Mouse (Mus musculus) MEL (cell line): ENCODE measurements around the gene 6330403K07Rik. TPM values are rescaled to one million over a fixed set of nuclear protein-coding genes. Genes with fewer than 3 reads are reported as not detected.

Experiments used
- DNase-seq: peaks from one replicate; pipeline ENCODE4 v3.0.0; 2011; ENCODE audit warnings: low read depth, low spot score
- H3K27ac ChIP-seq: 2 replicates; pipeline ENCODE4 v1.5.1; 2012; ENCODE audit warnings: low read depth, mild to moderate bottlenecking, control low read depth, low read length, moderate library complexity; ENCODE audit not compliant: control insufficient read depth
- H3K27me3 ChIP-seq, 2 experiments: fragments of 150-350 bp in 1 of 2; sonication (generic) in 1 of 2; 2 replicates each; pipeline ENCODE4 v1.6.1; 2012; ENCODE audit warnings: low read length in 2 of 2, mild to moderate bottlenecking in 2 of 2, improper control_type of control experiment in 1 of 2, moderate library complexity in 1 of 2; ENCODE audit not compliant: insufficient read depth in 2 of 2, control insufficient read depth in 1 of 2
- H3K36me3 ChIP-seq, 2 experiments: 2 replicates each; pipeline ENCODE4 v1.6.1; 2012 to 2014; ENCODE audit warnings: low read length in 2 of 2, improper control_type of control experiment in 1 of 2, inconsistent platforms in 1 of 2, mild to moderate bottlenecking in 1 of 2; ENCODE audit not compliant: insufficient read depth in 2 of 2, control insufficient read depth in 1 of 2
- H3K4me1 ChIP-seq, 2 experiments: fragments of 150-350 bp in 1 of 2; sonication (generic) in 1 of 2; 2 replicates each; pipeline ENCODE4 v1.6.1; 2012; ENCODE audit warnings: low read length in 2 of 2, improper control_type of control experiment in 1 of 2, mild to moderate bottlenecking in 1 of 2; ENCODE audit not compliant: insufficient read depth in 2 of 2, control insufficient read depth in 1 of 2
- H3K4me3 ChIP-seq, 2 experiments: fragments of 150-350 bp in 1 of 2; sonication (generic) in 1 of 2; 2 replicates each; pipeline ENCODE4 v1.5.1; 2012; ENCODE audit warnings: low read depth in 2 of 2, low read length in 2 of 2, mild to moderate bottlenecking in 2 of 2, moderate library complexity in 2 of 2, control low read depth in 1 of 2, improper control_type of control experiment in 1 of 2; ENCODE audit not compliant: control insufficient read depth in 1 of 2, insufficient read depth in 1 of 2
- H3K79me2 ChIP-seq: 2 replicates; pipeline ENCODE4 v1.6.1; 2012; ENCODE audit warnings: mild to moderate bottlenecking, low read length, moderate library complexity; ENCODE audit not compliant: control insufficient read depth, poor library complexity, insufficient read depth
- H3K9ac ChIP-seq: 2 replicates; pipeline ENCODE4 v1.6.1; 2012; ENCODE audit warnings: low read depth, mild to moderate bottlenecking, control low read depth, low read length, moderate library complexity; ENCODE audit not compliant: control insufficient read depth, poor library complexity, severe bottlenecking
- H3K9me3 ChIP-seq: fragments of 150-350 bp; sonication (generic); replicated peaks from 2 replicates; pipeline ENCODE4 v1.6.1; 2012; ENCODE audit warnings: mild to moderate bottlenecking, low read length, improper control_type of control experiment, moderate library complexity; ENCODE audit not compliant: insufficient read depth
- BHLHE40 ChIP-seq: IDR thresholded peaks from 2 replicates; pipeline ENCODE4 v1.6.1; 2012; ENCODE audit warnings: low read depth, mild to moderate bottlenecking, inconsistent platforms, low read length, improper control_type of control experiment, borderline replicate concordance
- CHD1 ChIP-seq: IDR thresholded peaks from 2 replicates; pipeline ENCODE4 v1.6.1; 2012; ENCODE audit warnings: low read depth, mild to moderate bottlenecking, inconsistent platforms, low read length, improper control_type of control experiment
- CHD2 ChIP-seq: IDR thresholded peaks from 2 replicates; pipeline ENCODE4 v1.6.1; 2011; ENCODE audit warnings: low read length, improper control_type of control experiment
- CTCF ChIP-seq, 3 experiments: IDR thresholded peaks in 2 of 3; conservative IDR thresholded peaks in 1 of 3; 2 replicates each; pipeline ENCODE4 v1.5.1; 2011 to 2012; ENCODE audit warnings: low read length in 3 of 3, low read depth in 2 of 3, mild to moderate bottlenecking in 2 of 3, improper control_type of control experiment in 1 of 3, inconsistent platforms in 1 of 3, mixed read lengths in 1 of 3, moderate library complexity in 1 of 3; ENCODE audit not compliant: control insufficient read depth in 1 of 3, insufficient read depth in 1 of 3, poor library complexity in 1 of 3, severe bottlenecking in 1 of 3
- E2F4 ChIP-seq: IDR thresholded peaks from 2 replicates; pipeline ENCODE4 v1.6.1; 2011; ENCODE audit warnings: low read depth, low read length, improper control_type of control experiment, borderline replicate concordance
- ELF1 ChIP-seq: IDR thresholded peaks from 2 replicates; pipeline ENCODE4 v1.6.1; 2014; ENCODE audit warnings: low read depth, mild to moderate bottlenecking, inconsistent platforms, low read length, improper control_type of control experiment, moderate library complexity
- EP300 ChIP-seq, 2 experiments: IDR thresholded peaks; 2 replicates each; pipeline ENCODE4 v1.6.1; 2011; ENCODE audit warnings: improper control_type of control experiment in 2 of 2, low read length in 2 of 2, low read depth in 1 of 2, mild to moderate bottlenecking in 1 of 2
- ETS1 ChIP-seq: IDR thresholded peaks from 2 replicates; pipeline ENCODE4 v1.6.1; 2012; ENCODE audit warnings: low read depth, mild to moderate bottlenecking, inconsistent platforms, low read length, improper control_type of control experiment, moderate library complexity
- GABPA ChIP-seq: IDR thresholded peaks from 2 replicates; pipeline ENCODE4 v1.6.1; 2012; ENCODE audit warnings: low read depth, mild to moderate bottlenecking, inconsistent platforms, low read length, improper control_type of control experiment, moderate library complexity
- HCFC1 ChIP-seq: IDR thresholded peaks from 2 replicates; pipeline ENCODE4 v1.6.1; 2012; ENCODE audit warnings: low read depth, mild to moderate bottlenecking, inconsistent platforms, low read length, improper control_type of control experiment, moderate library complexity
- JUND ChIP-seq: IDR thresholded peaks from 2 replicates; pipeline ENCODE4 v1.6.1; 2011; ENCODE audit warnings: low read depth, mild to moderate bottlenecking, improper control_type of control experiment, low read length
- KAT2A ChIP-seq: conservative IDR thresholded peaks from 2 replicates; pipeline ENCODE4 v1.6.1; 2012; ENCODE audit warnings: low read depth, low read length, improper control_type of control experiment, inconsistent platforms
- MAX ChIP-seq: IDR thresholded peaks from 2 replicates; pipeline ENCODE4 v1.6.1; 2011; ENCODE audit warnings: low read length, improper control_type of control experiment
- MAZ ChIP-seq: IDR thresholded peaks from 2 replicates; pipeline ENCODE4 v1.6.1; 2012; ENCODE audit warnings: low read depth, mild to moderate bottlenecking, inconsistent platforms, low read length, improper control_type of control experiment
- MEF2A ChIP-seq: IDR thresholded peaks from 2 replicates; pipeline ENCODE4 v1.6.1; 2014; ENCODE audit warnings: low read depth, mild to moderate bottlenecking, inconsistent platforms, low read length, improper control_type of control experiment; ENCODE audit not compliant: poor library complexity, insufficient replicate concordance, severe bottlenecking; ENCODE audit errors: extremely low read depth
- MXI1 ChIP-seq: IDR thresholded peaks from 2 replicates; pipeline ENCODE4 v1.6.1; 2011; ENCODE audit warnings: mild to moderate bottlenecking, low read depth, low read length, improper control_type of control experiment
- MYC ChIP-seq: IDR thresholded peaks from 2 replicates; pipeline ENCODE4 v1.6.1; 2011; ENCODE audit warnings: low read depth, mild to moderate bottlenecking, low read length, improper control_type of control experiment, moderate library complexity
- NELFE ChIP-seq: IDR thresholded peaks from 2 replicates; pipeline ENCODE4 v1.6.1; 2011; ENCODE audit warnings: low read depth, low read length, improper control_type of control experiment
- NRF1 ChIP-seq: IDR thresholded peaks from 2 replicates; pipeline ENCODE4 v1.6.1; 2014; ENCODE audit warnings: low read depth, mild to moderate bottlenecking, inconsistent platforms, low read length, improper control_type of control experiment, moderate library complexity; ENCODE audit not compliant: poor library complexity, insufficient read depth, severe bottlenecking
- POLR2A ChIP-seq, 2 experiments: IDR thresholded peaks; 2 replicates each; pipeline ENCODE4 v1.6.1; 2011 to 2012; ENCODE audit warnings: low read length in 2 of 2, mild to moderate bottlenecking in 2 of 2, control low read depth in 1 of 2, improper control_type of control experiment in 1 of 2, low read depth in 1 of 2, moderate library complexity in 1 of 2; ENCODE audit not compliant: control insufficient read depth in 1 of 2, insufficient read depth in 1 of 2, poor library complexity in 1 of 2
- POLR2AphosphoS2 ChIP-seq: IDR thresholded peaks from 2 replicates; pipeline ENCODE4 v1.6.1; 2011; ENCODE audit warnings: low read length, improper control_type of control experiment
- POLR2AphosphoS5 ChIP-seq: IDR thresholded peaks from 2 replicates; pipeline ENCODE4 v1.6.1; 2012; ENCODE audit warnings: low read depth, borderline replicate concordance, mild to moderate bottlenecking, inconsistent platforms, low read length, moderate library complexity, mixed read lengths
- RAD21 ChIP-seq: IDR thresholded peaks from 2 replicates; pipeline ENCODE4 v1.6.1; 2011; ENCODE audit warnings: mild to moderate bottlenecking, low read depth, low read length, improper control_type of control experiment
- RCOR1 ChIP-seq: IDR thresholded peaks from 2 replicates; pipeline ENCODE4 v1.6.1; 2012; ENCODE audit warnings: low read depth, mild to moderate bottlenecking, inconsistent platforms, low read length, improper control_type of control experiment
- SIN3A ChIP-seq: IDR thresholded peaks from 2 replicates; pipeline ENCODE4 v1.6.1; 2012; ENCODE audit warnings: low read length, improper control_type of control experiment, inconsistent platforms
- SMC3 ChIP-seq: IDR thresholded peaks from 2 replicates; pipeline ENCODE4 v1.6.1; 2011; ENCODE audit warnings: low read depth, low read length, improper control_type of control experiment
- TAL1 ChIP-seq: IDR thresholded peaks from 2 replicates; pipeline ENCODE4 v1.6.1; 2012; ENCODE audit warnings: mild to moderate bottlenecking, inconsistent platforms, low read length, moderate library complexity, mixed read lengths
- TBP ChIP-seq: IDR thresholded peaks from 2 replicates; pipeline ENCODE4 v1.8.0; 2011; ENCODE audit warnings: low read depth, low read length, improper control_type of control experiment
- TCF12 ChIP-seq: IDR thresholded peaks from 2 replicates; pipeline ENCODE4 v1.6.1; 2014; ENCODE audit warnings: low read depth, mild to moderate bottlenecking, inconsistent platforms, low read length, improper control_type of control experiment, moderate library complexity
- UBTF ChIP-seq: IDR thresholded peaks from 2 replicates; pipeline ENCODE4 v1.6.1; 2012; ENCODE audit warnings: low read depth, mild to moderate bottlenecking, inconsistent platforms, low read length, improper control_type of control experiment, moderate library complexity, borderline replicate concordance; ENCODE audit not compliant: insufficient read depth
- USF1 ChIP-seq: IDR thresholded peaks from 2 replicates; pipeline ENCODE4 v1.6.1; 2014; ENCODE audit warnings: low read depth, mild to moderate bottlenecking, inconsistent platforms, low read length, improper control_type of control experiment, moderate library complexity
- USF2 ChIP-seq, 2 experiments: IDR thresholded peaks; 2 replicates each; pipeline ENCODE4 v1.6.1; 2011 to 2012; ENCODE audit warnings: improper control_type of control experiment in 2 of 2, low read length in 2 of 2, borderline replicate concordance in 1 of 2, inconsistent platforms in 1 of 2, low read depth in 1 of 2, mild to moderate bottlenecking in 1 of 2; ENCODE audit not compliant: insufficient read depth in 1 of 2
- ZC3H11A ChIP-seq: IDR thresholded peaks from 2 replicates; pipeline ENCODE4 v1.6.1; 2012; ENCODE audit warnings: low read depth, mild to moderate bottlenecking, inconsistent platforms, low read length, improper control_type of control experiment
- ZKSCAN1 ChIP-seq: IDR thresholded peaks from 2 replicates; pipeline ENCODE4 v1.6.1; 2012; ENCODE audit warnings: low read depth, mild to moderate bottlenecking, inconsistent platforms, low read length, improper control_type of control experiment, moderate library complexity
- ZMIZ1 ChIP-seq: IDR thresholded peaks from 2 replicates; pipeline ENCODE4 v1.6.1; 2012; ENCODE audit warnings: low read depth, mild to moderate bottlenecking, inconsistent platforms, low read length, improper control_type of control experiment, moderate library complexity
- ZNF384 ChIP-seq: IDR thresholded peaks from 2 replicates; pipeline ENCODE4 v1.6.1; 2012; ENCODE audit warnings: low read depth, mild to moderate bottlenecking, inconsistent platforms, low read length, improper control_type of control experiment
- polyA plus RNA-seq, 2 experiments: library from polyadenylated mRNA; stranded (reverse) in 1 of 2; unstranded in 1 of 2; fragments of >175 nt in 1 of 2; fragments of >200 nt in 1 of 2; gene quantifications; 2 replicates each; pipeline versions ENCODE4 v1.2.1 to v1.2.4; 2012; ENCODE audit warnings: low replicate concordance in 2 of 2, low read depth in 1 of 2; ENCODE audit not compliant: insufficient read length in 2 of 2, insufficient read depth in 1 of 2, missing spikeins in 1 of 2
- total RNA-seq: library from RNA; depleted of rRNA; stranded (reverse); fragments of 300-350 nt; gene quantifications from 2 replicates; pipeline ENCODE4 v1.2.3, GENCODE M21; 2012

Gene 6330403K07Rik
- total and polyA plus RNA-seq, 3 experiments: 0.15 to 0.82 TPM; not detected in 1

DNA sequence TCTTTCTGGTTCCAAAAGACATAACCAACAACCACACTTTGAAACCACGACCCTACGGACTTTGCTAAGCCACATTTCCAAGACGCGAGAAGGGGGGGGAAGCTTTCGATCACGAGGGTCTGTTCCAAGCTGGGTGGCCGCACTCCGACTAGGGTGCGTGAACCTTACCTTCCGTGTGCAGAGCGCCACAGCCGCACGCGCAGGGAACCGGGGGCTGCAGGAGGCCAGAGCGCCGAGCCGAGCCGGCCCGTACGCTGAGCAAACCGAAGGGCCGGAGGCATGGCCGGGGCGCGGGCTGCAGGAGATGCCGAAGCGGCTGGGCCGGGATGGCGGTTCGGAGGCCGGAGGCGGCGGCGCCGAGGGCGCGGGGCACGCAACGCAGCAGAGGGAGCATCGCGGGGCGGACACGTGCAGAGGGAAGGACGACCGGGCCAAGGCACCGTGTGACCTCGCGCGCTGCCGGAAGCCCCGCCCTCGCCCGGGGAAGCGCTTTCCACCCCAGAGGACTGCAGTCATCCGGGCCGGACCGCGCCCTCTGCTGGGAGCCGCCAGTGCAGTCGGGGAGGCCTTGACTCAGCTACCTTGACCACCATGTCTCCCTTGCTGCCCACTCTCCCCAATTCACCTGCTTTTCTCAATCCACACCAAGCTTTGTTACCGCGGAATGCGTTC lies 50.6 kb downstream of the 6330403K07Rik start, which contains the start of gene C1qbp:
C1qbp (minus strand) TSS at position 470 of the 672 bp plus-strand sequence.
- DNase-seq: peak; percentile 94
- peaks cover 5 to 10% of the 10 kb centered on the region in 2 experiments for H3K4me1 ChIP-seq
- peak within 1 kb of the TSS; percentile 89 for H3K9ac ChIP-seq
- peak within 1 kb of the TSS; percentile 54 for H3K27ac ChIP-seq
- no peaks in the 10 kb centered on the region for H3K9me3 ChIP-seq
- no peaks in the 10 kb centered on the region for H3K27me3 ChIP-seq
- H3K4me3 ChIP-seq: peak within 1 kb of the TSS; percentile 90 to 92
- H3K79me2 ChIP-seq: peaks cover 31% of the 10 kb centered on the region
- peaks cover 23 to 37% of the 10 kb centered on the region in 2 experiments for H3K36me3 ChIP-seq
- TF ChIP-seq USF1 (peak; percentile 88), NRF1 (0 out of 2 replicates have a peak, but pooled peaks have one; percentile 5), SIN3A (peak; percentile 97; the same call in 1 of the 2 replicates), POLR2A (IDR thresholded peaks at IDR 0.05; ENCODE audit: control insufficient read depth in 1 of 2, insufficient read depth in 1 of 2, low read depth in 1 of 2, low read length in 2 of 2, poor library complexity in 1 of 2) (peak; percentile 87 to 92), NELFE (peak; percentile 95), JUND (no peak), MXI1 (peak; percentile 100), MAZ (peak; percentile 96), POLR2AphosphoS2 (no peak; the same call in none of the 2 replicates), RAD21 (peak; percentile 11; the same call in 1 of the 2 replicates), CHD1 (no peak), ELF1 (peak; percentile 76), ZNF384 (no peak), CTCF (IDR thresholded peaks at IDR 0.05 in 2 of 3, conservative IDR thresholded peaks at IDR 0.05 in 1 of 3; ENCODE audit: control insufficient read depth in 1 of 3, insufficient read depth in 1 of 3, low read depth in 2 of 3, low read length in 3 of 3, poor library complexity in 1 of 3, severe bottlenecking in 1 of 3) (peak; percentile 87 to 100 (median 94)), MYC (peak; percentile 97), E2F4 (no peak), GABPA (peak; percentile 87; the same call in 1 of the 2 replicates), TAL1 (no peak), TBP (peak; percentile 79), ZKSCAN1 (no peak), KAT2A (peak; percentile 77), MEF2A (no peak), USF2 (IDR thresholded peaks at IDR 0.05; ENCODE audit: borderline replicate concordance in 1 of 2, insufficient read depth in 1 of 2, low read depth in 1 of 2, low read length in 2 of 2) (no peak), EP300 (IDR thresholded peaks at IDR 0.05; ENCODE audit: low read depth in 1 of 2, low read length in 2 of 2) (no peak), ETS1 (peak; percentile 25; the same call in 1 of the 2 replicates), SMC3 (peak; percentile 97), ZC3H11A (no peak), POLR2AphosphoS5 (no peak), RCOR1 (no peak), CHD2 (no peak), UBTF (no peak), ZMIZ1 (peak; percentile 74; the same call in 1 of the 2 replicates), BHLHE40 (peak; percentile 88; the same call in 1 of the 2 replicates), HCFC1 (peak; percentile 95), TCF12 (peak; percentile 84), MAX (peak; percentile 98)
